Comparison of ENCODE assay signal across 8 mouse cellular contexts in the genomic region with DNA sequence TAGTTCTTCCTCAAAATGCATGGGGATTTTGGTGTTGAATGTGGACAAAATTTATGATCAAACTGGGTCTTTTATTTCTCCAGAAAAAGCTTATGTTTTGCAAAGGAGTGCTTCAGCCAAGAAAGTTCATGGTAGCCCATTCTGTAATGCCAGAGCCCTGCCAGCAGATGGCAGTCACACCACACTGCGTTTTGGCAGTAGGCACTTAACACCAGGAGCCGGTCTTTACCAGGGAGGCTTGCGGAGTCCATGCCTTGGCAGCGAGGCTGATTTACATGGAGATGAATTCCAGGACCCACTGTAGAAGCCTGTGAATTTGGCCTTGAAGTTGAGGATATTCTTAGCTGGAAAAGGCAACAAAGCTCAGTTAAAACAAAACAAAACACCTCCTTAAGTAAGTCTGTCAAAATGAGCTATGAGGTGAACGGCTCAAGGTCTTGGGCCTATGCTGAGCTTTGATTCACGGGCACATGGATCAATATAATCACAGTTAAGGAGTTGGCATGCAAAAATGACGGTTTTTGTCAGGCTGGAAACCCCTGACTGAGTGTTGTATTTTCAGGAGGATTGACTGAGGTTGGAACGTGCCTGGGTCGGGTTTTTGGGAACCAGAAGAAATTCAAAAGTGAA.
A peak's percentile ranks its signal among the peaks of the same experiment; 100 is the strongest.
DNase-seq lines count a peak whose midpoint lies in the region; ATAC-seq lines count a peak whose summit lies in the region.

No protein-coding gene starts in this region.

- H3K27me3 ChIP-seq in heart, embryonic 12.5 days (replicated peaks): no peaks in the 10 kb centered on the region
- H3K27me3 ChIP-seq in intestine, embryonic 15.5 days (replicated peaks): no peaks in the 10 kb centered on the region
- H3K27me3 ChIP-seq in midbrain, embryonic 12.5 days: no peaks in the 10 kb centered on the region
- H3K27me3 ChIP-seq in splenic B cell, adult 2 months (ENCODE audit: control insufficient read depth, insufficient read depth, low read length, poor library complexity, severe bottlenecking): no peaks in the 10 kb centered on the region

- H3K4me3 ChIP-seq in heart, embryonic 12.5 days: no peak overlapping the region
- no peak overlapping the region for H3K4me3 ChIP-seq in intestine, embryonic 15.5 days (replicated peaks)
- no peak overlapping the region for H3K4me3 ChIP-seq in midbrain, embryonic 12.5 days

- no peak overlapping the region for H3K9ac ChIP-seq in heart, embryonic 12.5 days
- H3K9ac ChIP-seq in intestine, embryonic 15.5 days: no peak overlapping the region
- no peak overlapping the region for H3K9ac ChIP-seq in midbrain, embryonic 12.5 days (replicated peaks)

- H3K27ac ChIP-seq in heart, embryonic 12.5 days (ENCODE audit: poor library complexity, severe bottlenecking): no peak overlapping the region
- no peak overlapping the region for H3K27ac ChIP-seq in intestine, embryonic 15.5 days
- H3K27ac ChIP-seq in midbrain, embryonic 12.5 days (replicated peaks): no peak overlapping the region

- no peaks in the 10 kb centered on the region for H3K36me3 ChIP-seq in heart, embryonic 12.5 days
- H3K36me3 ChIP-seq in intestine, embryonic 15.5 days: no peaks in the 10 kb centered on the region
- H3K36me3 ChIP-seq in midbrain, embryonic 12.5 days: no peaks in the 10 kb centered on the region
- no peaks in the 10 kb centered on the region for H3K36me3 ChIP-seq in splenic B cell, adult 2 months (ENCODE audit: control insufficient read depth, insufficient read depth, low read length, poor library complexity, severe bottlenecking)

- no peaks in the 10 kb centered on the region for H3K9me3 ChIP-seq in heart, embryonic 12.5 days (replicated peaks)
- no peaks in the 10 kb centered on the region for H3K9me3 ChIP-seq in intestine, embryonic 15.5 days
- no peaks in the 10 kb centered on the region for H3K9me3 ChIP-seq in midbrain, embryonic 12.5 days

- no peak overlapping the region for H3K4me2 ChIP-seq in heart, embryonic 12.5 days
- no peak overlapping the region for H3K4me2 ChIP-seq in intestine, embryonic 15.5 days (replicated peaks)
- H3K4me2 ChIP-seq in midbrain, embryonic 12.5 days (replicated peaks): no peak overlapping the region

- 39% methylated on average over 9 of the region's 9 CpGs for WGBS in heart, embryonic 12.5 days
- whole genome bisulfite sequencing in intestine, embryonic 15.5 days: 25% methylated on average over 9 of the region's 9 CpGs
- 46% methylated on average over 9 of the region's 9 CpGs for WGBS in midbrain, embryonic 12.5 days

- no peaks in the 10 kb centered on the region for H3K4me1 ChIP-seq in heart, embryonic 12.5 days (replicated peaks)
- no peaks in the 10 kb centered on the region for H3K4me1 ChIP-seq in intestine, embryonic 15.5 days (replicated peaks)
- H3K4me1 ChIP-seq in midbrain, embryonic 12.5 days: no peaks in the 10 kb centered on the region

- DNase-seq in heart, adult 8-10 months (ENCODE audit: low spot score): peak; percentile 12
- peak; percentile 78 to 80 for DNase-seq in cerebellum, postnatal 14 days
- peak; percentile 31 to 38 for DNase-seq in frontal cortex, postnatal 25 days (ENCODE audit: low spot score in 2 of 2)
- DNase-seq in left cerebral cortex, adult 8-10 months (ENCODE audit: low spot score in 2 of 2): peak; percentile 23 to 42
- DNase-seq in splenic B cell, adult 2 months (ENCODE audit: low read depth, low spot score): peak; percentile 3

- no peak for ATAC-seq in heart, embryonic 12.5 days (ENCODE audit: insufficient number of reproducible peaks, low FRiP score)
- peak; percentile 73 for ATAC-seq in intestine, embryonic 15.5 days
- peak; percentile 93 for ATAC-seq in midbrain, embryonic 12.5 days (ENCODE audit: low FRiP score, low read depth)

Comparison
In these comparisons a context has a peak if more than half of its experiments do, and no peak if none do; other contexts are left out.
1. DNase-seq: peak in every context shown above with its lines; median percentile 79 in cerebellum, postnatal 14 days; 34 in frontal cortex, postnatal 25 days; 32 in left cerebral cortex, adult 8-10 months; 12 in heart, adult 8-10 months; 3 in splenic B cell, adult 2 months.